Mouse (Mus musculus) gastrocnemius, postnatal 10 days (tissue): ENCODE data around the gene Cd6. TPM values are rescaled to one million over a fixed set of nuclear protein-coding genes. Genes with fewer than 3 reads are reported as not detected.

Experiments
- DNase-seq: peaks from one replicate; pipeline ENCODE4 v3.0.0; 2021; ENCODE audit warnings: mixed read lengths
- total RNA-seq, 2 experiments: library from RNA; stranded (reverse); gene quantifications; 2 replicates each; pipeline ENCODE4 v1.2.3; 2021

Cd6 gene
- total RNA-seq, 2 experiments from 2014 or later: 0.26 TPM; not detected in 1

DNA sequence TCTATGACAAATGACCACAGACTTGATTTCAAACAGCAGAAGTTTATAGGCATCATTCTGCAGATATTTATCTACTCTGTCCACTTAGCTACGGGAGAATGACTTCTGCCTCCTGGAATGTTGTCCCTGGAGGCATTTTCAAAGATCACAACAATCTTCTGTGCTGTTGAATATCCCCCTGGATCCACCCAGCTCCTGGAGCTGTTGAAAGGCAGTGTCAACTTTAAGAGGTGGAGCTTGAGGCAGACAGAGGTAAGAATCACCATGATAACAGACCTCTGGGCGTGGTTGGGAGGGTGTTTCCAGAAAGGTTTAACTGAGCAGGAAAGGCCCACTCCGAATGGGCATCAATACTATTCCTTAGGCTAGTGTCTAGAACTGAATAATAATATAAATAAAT lies 5.8 kb upstream of the Cd6 start:
- no peak for DNase-seq

DNA sequence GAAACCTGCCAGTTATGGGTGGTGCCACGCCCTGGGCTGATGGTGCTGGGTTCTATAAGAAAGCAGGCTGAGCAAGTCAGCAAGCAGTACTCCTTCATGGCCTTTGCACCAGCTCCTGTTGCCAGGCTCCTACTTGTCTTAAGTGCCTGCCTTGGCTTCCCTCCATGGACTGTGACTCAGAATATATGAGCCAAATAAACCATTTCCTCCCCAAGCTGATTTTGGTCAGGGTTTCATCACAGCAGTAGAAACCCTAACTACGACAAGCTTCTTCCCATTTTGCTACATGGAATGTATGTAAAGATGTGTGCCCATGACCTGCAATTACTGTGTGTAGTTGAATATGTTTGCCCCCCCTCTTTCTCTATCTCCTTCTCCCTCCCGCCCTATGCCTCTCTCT lies 3.8 kb upstream of the Cd6 start:
- DNase-seq: no peak

DNA sequence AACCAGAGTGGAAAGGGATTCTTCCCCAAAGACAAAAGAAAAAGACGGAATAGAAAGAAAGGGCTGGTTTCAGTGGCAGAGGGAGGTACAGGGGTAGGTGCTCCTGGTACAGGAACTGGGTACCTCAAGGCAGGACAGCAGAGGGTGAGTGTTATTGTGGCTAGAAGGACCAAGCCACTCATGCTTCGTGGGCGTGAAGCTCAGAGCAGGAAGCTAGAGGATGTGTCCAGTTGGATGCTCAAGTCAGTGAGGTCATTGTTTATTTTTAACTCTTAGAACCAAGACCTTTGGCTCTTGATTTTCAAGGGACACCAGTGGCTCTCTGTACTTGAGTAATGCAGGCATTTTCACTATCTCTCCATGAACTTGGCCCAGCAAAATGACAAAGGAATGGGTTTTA lies 2.2 kb upstream of the Cd6 start:
- DNase-seq: no peak

DNA sequence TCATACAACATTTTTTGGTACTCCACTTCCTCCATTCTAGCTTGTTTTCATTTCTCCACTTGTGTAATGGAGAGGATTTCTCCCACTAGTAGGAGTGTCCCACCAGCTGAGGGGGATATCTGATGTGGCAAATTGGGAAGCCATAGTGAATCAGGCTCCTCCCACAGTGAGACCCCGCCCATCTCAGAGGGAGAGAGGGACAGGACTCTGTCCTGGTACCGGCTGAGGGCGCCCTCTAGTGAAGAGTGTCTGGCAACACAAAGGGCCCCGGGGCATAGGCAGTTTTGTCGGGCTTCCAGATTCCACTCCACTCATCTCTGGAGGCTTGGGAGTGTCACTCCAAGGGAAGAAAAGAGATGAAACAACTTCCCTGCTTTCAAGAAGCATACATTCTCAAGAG lies 1.6 kb upstream of the Cd6 start:
- DNase-seq: peak; percentile 76

DNA sequence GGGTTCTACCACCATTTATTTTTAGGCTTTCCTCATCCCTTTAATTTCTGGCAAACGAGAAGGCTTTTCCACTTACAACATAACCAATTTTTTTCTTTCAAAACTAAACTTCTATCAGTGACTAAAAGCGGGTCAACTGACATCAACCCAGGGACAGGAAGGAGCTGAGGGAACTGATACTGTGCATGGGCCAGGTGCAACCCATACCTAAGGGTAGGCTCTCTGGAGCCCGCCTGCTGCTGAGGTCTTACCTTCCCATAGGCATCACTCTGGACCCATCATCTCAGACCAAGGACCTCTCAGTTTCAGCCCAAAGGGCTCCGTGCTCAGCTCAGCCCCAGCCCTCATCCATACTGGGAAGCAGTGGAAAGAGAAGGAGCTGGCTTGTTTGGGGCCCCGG lies 1.5 kb downstream of the Cd6 start:
- no peak for DNase-seq

DNA sequence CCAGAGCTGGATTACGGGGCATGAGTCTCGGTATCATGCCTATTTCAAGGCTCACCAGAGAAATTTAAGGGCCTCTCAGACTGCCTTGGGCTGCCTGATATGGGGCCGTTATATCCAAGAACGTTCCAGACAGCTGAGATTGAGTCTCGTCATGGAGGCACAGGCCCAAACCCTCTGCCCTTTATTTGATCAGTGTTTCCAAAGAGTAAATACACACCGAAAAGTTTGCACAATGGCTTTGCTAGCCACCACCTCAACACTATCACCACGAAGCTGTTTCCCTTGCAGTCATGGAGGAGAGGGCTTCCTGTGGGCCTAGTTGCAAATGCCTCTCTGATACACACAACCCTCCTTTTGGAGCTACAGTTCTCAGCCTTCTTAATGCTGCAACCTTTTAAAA lies 5.8 kb downstream of the Cd6 start:
- no peak for DNase-seq

DNA sequence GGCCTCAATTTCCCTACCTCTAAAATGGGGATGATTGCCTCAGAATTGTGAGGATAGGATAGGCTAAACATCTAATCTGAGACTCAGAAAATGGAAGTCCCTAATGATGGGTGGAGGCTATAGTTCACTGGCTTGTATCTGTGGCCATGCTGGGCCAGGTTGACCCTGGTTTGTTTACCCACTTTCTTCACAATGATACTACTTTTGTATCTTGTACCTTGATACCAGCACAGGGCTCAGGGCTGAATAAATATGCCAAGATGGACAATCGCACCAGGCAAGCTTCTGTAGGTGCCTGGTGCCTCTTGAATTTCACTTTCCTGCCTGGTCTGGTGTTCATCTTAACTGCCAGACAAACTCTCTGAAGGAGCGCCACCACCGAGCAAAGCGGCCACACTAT lies 7.3 kb downstream of the Cd6 start:
- DNase-seq: no peak

DNA sequence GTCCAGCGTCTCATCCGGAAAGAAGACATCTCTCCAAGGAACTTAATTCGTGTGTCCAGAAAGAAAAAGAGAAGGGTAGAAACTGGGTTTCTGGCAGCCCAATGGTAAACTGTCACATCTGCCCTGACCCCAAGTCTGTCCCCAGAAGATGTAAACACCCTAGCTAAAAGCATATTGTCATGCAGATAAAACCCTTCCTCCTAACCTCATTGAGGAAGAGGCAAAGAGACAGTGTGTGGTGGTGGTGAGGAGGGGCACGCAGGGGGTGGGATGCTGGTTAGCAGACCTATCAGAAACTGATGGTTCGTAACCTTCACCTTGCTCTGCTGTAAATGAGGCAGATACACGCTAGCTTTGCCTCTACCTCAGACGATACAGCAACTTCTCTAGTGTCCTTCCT lies 8.5 kb downstream of the Cd6 start:
- DNase-seq: no peak

DNA sequence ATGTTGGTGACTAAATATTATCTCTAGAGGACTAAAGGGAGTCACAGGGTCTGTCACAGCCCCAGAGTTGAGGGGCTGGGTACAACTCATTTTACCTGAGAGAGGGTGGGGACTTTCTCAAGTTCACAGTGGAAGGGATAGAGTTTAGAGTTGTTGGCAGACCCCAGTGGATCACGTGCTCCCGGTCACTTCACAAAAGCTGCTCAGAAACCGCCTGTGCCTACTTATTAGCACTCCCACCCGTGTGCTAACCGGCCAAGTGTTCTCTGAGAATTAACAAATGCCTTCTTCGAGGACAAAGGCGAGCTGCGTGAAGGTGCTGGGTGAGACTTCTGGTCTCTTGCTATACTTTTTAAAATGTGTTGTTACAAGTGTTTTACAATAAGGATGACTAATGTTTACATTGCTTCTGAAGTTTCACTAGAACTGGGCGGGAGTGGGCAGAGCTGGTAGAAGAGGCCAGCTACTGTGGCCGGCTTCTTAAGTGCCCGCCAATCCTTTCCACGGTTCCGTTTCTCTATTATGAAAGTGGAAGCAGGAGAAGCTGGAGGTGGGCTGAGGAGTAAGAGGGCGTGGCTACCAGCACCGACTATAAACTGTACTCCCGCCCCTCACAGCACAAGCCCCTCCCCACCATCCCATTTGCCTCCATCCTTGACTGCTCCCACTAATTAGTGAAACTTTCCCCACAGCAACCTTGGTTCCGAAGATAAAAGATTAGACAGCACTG lies 11.5 kb downstream of the Cd6 start:
- no peak for DNase-seq

DNA sequence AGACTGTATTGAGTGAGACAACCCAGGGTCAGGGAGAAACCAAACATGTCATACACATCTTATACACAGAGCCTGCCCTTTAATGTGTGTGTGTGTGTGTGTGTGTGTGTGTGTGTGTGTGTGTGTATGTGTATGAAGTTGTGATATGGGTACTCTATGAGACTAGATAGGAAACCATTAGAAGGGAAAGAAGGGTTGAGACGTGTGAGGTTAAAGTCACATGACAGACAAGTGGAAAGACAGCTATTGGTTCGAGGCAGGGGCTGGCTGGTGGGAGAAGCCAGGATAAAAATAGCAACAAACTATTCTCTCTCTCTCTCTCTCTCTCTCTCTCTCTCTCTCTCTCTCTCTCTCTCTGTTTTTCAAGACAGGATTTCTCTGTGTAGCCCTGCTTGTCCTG lies 13.4 kb downstream of the Cd6 start:
- no peak for DNase-seq

DNA sequence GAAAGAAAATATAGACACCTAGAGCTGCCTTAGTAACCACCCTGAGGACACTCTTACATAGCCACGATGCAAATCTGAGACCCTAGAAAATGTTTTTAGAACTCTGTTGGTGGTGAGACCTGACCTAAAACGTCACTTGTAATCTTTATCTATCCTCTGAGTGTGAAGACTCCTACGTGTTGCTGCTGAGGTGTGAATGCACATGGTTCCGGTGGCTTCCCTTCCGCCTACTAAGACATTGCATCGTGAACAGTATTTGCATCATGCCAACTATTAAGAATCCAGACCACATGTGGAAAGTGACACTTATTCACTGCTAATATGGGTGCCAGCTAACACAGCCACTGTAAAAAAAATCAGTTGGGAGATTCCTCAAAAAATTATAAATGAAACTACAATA lies 14.0 kb downstream of the Cd6 start:
- DNase-seq: no peak

DNA sequence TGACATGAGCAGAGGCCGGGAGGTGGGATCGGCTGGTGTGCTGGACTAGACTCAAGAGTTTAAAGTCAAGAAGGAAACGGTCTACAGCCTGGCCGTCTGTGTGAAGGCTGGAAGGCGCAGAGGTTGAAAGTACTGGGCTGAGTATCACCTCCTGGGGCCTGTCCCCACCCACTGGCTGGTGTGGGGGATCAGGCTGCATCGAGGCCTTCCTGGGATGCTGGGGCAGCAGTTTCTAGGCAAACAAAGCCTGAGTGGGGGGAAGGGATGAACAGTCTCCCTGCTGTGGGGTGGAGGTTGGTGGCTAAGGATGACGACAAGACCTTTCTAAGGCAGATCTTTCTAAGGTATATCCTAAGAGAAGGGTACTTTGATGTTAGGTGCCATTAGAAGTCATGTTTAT lies 16.0 kb downstream of the Cd6 start:
- no peak for DNase-seq

DNA sequence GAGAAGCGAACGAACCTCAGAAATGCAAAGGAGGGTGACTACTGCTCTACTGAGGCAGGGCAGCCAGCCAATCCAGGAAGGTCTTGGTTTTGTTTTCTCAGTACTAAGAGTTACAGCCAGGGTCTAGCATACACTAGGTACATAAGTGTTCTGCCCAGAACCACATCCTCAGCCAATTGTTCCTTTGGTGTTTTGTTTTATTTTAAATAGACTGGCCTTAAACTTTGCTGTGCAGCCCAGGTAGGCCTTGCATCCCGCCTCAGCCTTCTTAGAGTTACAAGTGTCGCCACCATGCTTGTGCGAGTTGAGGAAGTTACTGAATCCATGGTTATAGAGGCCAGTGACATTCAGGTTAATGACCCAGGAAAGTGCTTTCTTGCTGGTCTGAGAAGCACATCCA lies 16.8 kb downstream of the Cd6 start:
- DNase-seq: no peak

DNA sequence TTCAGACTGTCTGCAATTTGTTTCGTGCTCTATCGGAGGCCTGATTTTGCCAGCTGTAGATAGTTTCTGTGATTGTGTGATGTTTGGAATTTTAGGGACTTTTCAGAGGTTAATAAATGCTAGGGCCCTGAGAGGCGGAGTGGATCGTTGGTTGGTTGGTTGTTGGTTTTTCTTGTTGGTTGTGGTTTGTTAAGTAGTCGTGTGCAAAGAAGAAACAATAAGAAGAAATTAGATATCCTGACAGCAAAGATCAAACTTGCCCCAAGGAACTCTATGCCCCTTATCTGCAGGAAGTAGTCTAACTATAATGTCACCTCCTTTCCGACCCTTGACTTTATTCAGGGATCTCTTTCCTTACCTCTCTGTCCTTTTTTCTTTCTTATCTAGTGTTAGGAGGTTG lies 18.4 kb downstream of the Cd6 start:
- DNase-seq: no peak

DNA sequence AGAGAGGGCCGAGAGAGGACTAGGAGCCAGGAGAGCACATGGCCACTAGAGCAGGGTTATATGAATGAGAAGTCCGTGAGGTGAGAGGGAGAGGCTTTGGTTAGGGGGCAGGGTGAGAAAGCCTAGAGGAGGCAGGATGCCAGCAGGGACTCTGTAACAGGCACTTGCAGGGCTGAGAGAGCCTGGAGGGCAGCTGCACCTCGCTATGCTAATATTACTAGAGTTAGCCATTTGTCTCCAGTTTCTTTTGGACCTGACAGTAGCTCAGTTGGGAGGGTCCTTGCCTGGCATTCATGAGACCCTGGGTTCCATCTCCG lies 19.7 kb downstream of the Cd6 start:
- DNase-seq: no peak

DNA sequence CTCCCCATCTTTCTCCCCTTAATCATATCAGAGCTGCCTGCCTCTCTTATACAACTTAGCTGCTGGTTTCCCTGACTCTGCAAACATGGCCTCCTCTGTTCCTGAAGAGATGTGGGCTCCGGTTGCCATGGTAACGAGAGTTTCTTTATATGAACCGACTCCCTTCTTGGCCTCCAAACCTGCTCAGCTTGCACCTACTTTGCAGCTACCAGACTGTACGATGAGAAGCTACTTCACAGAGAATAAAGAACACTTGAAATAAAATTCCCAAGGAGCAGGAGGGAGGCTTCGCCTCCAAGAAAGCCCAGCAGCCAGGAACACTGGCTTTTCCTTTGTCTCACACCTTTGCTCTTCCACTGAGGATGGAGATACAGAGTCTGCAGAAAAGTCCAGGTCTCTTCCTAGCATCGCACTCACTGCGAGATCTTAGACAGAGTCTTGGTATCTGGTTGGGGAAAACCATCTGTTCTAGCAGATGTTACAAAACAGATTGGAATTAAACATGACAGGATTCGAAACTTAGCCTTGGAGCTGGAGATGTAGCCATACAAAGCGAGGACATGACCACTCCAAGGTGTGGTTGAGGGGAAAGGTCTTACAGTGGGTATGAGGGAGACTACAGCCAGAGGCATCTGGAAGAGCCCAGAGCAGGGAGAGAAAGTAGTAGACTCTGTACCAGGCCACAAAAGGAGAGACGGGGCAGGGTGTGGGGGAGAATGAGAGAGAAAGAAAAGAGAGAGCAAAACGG lies 20.3 kb downstream of the Cd6 start:
- no peak for DNase-seq

DNA sequence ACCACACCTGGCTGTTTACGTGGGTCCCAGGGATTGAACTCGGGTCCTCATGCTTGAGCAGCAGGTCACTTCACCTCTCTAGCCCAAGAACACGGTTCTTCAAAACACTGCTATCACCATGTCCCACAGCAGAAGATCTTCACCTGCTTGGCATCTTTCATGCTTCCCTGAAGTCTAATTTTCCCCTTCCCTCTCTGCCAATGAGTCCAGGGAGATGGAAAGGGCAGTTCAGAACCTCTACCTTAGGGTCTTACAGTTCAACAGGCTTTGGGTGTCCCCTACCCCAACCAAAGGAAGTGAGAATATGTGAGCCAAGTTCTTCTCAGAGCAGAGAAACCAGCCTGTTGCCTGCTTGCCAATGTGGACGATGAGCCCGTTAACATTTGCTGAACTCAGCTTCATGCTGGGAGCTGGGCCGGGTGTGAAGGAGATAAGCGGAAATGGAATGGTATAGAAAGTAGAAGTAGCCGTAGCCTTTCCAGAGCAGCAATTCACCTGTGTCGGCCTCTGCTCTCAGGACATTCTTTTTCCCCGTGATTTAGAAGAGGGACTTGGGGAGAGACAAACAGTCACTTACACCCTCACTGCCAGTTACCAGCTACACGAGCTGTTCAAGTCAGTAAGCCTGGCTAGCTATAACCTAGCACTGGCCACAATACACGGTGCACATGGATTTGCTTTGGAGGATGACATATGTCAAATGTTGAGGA lies 21.2 kb downstream of the Cd6 start:
- DNase-seq: no peak

DNA sequence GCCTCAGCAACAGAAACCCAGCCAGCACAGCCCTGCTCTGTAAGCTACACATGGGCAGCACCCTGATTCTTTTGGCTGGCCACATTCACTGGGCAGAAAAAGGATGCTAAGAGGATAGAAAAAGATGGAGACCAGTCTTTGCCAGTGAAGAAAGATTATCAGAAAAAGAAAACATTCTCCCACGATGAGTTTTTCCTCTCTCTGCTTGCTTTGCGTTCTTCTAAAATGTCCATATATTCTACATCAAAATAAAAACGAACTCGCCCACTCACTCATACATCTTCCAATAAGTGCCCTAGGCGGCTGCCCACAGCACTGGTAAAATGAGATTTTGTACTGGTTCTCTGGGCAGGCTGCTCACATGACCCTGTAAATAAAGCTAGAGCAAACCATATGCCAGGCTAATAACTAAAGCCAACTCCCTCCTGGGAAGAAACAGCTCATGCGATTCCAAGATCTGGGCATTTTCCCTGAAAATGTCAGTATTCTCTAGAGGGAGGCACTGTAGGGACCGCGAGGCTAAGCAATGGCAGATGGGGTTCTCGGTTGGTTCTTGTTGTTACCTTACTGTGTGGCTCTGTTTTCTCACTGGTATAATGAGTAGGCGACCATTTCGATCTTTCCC lies 24.1 kb downstream of the Cd6 start:
- DNase-seq: no peak

DNA sequence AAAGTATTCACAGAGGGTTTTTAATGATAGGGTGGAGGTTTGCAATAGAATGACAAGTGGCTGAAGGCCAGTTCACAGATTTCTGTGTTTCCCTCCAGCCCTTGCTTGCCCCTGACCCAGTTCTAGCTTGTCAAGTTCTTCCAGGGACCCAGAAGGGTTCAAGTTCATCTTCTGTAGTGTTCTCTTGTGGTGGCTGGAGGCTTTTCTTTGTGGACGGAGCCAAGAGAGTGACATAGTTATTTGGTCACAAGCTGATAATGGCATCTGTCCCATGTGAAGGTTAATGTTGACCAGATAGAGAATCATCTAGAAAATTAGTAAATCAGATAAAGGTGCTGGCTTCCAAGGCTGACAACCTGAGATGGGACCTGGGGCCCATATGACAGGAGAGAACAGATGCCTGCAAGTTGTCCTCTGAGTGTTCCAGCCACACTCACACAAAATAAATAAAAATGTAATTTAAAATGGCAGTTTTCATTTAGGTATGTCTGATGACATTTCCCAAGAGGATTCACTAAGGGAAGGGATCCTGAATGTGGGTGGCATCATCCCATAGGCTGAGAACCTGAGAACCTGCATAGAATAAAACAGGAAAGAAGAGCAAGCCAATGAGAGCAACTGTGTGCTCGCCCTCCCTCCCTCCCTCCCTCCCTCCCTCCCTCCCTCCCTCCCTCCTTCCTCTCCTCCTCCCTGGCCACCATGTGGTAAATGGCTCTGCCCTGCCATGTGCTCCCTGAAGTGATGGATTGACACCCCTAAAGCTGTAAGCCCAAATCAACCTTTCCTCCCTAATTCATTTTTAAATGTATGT lies 24.8 kb downstream of the Cd6 start:
- DNase-seq: no peak

DNA sequence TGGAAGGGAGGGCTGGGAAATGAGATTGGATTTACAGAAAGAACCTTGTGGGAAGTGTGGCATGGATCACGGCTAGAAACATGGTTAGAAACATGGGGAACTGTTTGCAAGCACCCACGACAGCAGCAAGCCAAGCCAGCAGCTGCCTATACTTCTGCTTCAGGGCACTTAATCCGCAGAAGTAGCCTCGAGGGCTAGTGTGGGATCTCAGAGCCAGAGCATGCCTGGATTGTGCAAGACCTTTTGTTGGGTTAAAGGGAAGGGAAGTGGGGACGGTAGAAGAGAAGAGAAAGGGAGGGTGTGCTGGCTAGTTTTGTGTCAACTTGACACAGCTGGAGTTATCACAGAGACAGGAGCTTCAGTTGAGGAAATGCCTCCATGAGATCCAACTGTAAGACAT lies 26.1 kb downstream of the Cd6 start:
- DNase-seq: no peak

DNA sequence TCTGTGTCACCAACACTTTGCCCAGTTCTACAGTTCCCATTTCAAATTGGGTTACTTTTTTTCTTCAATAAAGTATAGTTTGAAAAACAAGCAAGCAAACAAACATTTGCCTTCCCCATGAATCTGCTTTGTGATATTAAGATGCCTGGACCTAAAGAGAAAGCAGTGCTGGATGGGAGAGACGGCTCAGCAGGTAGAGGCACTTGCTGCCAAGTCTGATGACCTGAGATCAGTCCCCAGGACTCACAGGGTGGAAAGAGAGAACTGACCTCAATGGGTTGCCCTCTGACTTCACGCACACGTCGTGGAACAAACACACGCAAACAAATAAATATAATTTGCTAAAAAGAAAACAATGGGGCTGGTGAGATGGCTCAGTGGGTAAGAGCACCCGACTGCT lies 28.0 kb downstream of the Cd6 start:
- no peak for DNase-seq

DNA sequence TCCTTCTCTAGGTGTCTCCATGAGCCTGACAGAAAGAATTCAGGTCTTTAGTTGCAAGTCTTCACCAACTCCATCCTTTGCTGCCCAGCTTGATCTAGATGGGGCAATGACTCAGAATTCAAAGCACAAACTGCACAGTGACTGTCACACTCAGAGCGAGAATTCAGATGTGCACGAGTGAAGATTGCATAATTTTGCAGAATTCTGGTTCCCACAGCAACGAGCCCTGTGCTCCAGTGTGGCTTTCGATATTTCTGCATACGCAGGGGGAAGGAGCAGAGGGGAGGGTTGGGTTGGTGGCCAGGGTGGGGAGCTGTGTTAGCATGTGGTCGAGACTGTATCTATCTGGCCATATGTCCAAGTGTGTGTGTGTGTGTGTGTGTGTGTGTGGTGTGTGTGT lies 28.8 kb downstream of the Cd6 start:
- no peak for DNase-seq
